Mouse (Mus musculus) embryonic fibroblast, embryonic 13.5 days (primary cell): Measurements from ENCODE around the gene Epha8. TPM values are rescaled to one million over a fixed set of nuclear protein-coding genes. Genes with fewer than 3 reads are reported as not detected.

Source experiments
- H3K27ac ChIP-seq: 2 replicates; pipeline ENCODE4 v1.5.1; 2012; ENCODE audit warnings: low read length, control low read depth, inconsistent platforms; ENCODE audit not compliant: insufficient read depth
- H3K4me1 ChIP-seq: 2 replicates; pipeline ENCODE4 v1.6.1; 2011; ENCODE audit warnings: low read length; ENCODE audit not compliant: control insufficient read depth, insufficient read depth
- H3K4me3 ChIP-seq: 2 replicates; pipeline ENCODE4 v1.5.1; 2011; ENCODE audit warnings: mild to moderate bottlenecking, control low read depth, low read length; ENCODE audit not compliant: insufficient read depth
- CTCF ChIP-seq: IDR thresholded peaks from 2 replicates; pipeline ENCODE4 v1.5.1; 2011; ENCODE audit warnings: mild to moderate bottlenecking, control low read depth, low read length, moderate library complexity, borderline replicate concordance; ENCODE audit not compliant: insufficient read depth
- POLR2A ChIP-seq: IDR thresholded peaks from 2 replicates; pipeline ENCODE4 v1.6.1; 2011; ENCODE audit warnings: low read depth, mild to moderate bottlenecking, control low read depth, low read length, moderate library complexity
- polyA plus RNA-seq: library from polyadenylated mRNA; stranded (reverse); fragments of >200 nt; gene quantifications from 2 replicates; pipeline ENCODE4 v1.2.4, GENCODE M21; 2011; ENCODE audit warnings: low read depth; ENCODE audit not compliant: missing spikeins, insufficient read length

Epha8 gene
- polyA plus RNA-seq, 1 experiment: not detected

DNA sequence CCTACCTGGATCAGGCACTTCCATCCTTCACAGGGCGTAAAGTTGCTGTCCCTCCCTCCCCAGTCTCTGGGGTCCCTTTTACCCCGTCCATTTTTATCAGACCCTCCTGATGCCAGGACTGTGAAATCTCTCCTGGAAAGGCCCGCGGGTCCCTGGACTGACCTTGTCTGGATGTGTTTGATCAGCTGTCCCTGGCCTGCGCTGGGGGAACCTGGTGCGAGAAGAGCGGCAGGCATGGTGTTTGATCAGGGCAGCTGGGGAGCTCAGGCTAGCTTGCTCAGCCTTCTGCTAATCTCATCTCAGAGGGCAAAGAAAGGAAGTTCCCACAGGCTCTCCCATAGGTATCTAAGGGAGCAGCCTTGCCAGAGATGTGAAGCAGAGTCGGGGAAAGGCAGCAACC is 20.6 kb upstream of the Epha8 start:
- H3K4me3 ChIP-seq: no peak overlapping the region
- H3K27ac ChIP-seq: no peak overlapping the region
- no peaks in the 10 kb centered on the region for H3K4me1 ChIP-seq
- TF ChIP-seq CTCF: no peak
- TF ChIP-seq POLR2A: no peak

DNA sequence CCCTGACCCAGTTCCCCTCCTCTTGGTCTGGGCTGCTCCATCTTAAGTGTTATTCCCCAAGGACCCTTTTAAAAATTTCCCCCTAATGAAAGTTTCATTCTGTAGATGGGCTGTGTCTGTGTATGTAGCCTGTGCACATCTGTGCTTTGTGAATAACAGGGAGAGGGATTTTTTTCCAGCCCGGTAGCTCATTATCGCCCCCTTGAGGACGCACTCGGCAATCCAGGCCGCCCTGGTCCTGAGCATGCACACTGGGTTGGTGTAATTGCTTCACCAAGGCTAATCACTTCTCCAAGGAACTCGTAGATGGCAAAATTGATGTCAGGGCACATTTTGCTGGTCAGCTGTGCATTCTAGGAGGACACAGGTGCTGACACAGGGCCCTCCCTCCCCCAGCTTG is 14.3 kb upstream of the Epha8 start:
- H3K4me1 ChIP-seq: no peaks in the 10 kb centered on the region
- TF ChIP-seq CTCF (peak; percentile 70), POLR2A (no peak)
- no peak overlapping the region for H3K27ac ChIP-seq
- no peak overlapping the region for H3K4me3 ChIP-seq

DNA sequence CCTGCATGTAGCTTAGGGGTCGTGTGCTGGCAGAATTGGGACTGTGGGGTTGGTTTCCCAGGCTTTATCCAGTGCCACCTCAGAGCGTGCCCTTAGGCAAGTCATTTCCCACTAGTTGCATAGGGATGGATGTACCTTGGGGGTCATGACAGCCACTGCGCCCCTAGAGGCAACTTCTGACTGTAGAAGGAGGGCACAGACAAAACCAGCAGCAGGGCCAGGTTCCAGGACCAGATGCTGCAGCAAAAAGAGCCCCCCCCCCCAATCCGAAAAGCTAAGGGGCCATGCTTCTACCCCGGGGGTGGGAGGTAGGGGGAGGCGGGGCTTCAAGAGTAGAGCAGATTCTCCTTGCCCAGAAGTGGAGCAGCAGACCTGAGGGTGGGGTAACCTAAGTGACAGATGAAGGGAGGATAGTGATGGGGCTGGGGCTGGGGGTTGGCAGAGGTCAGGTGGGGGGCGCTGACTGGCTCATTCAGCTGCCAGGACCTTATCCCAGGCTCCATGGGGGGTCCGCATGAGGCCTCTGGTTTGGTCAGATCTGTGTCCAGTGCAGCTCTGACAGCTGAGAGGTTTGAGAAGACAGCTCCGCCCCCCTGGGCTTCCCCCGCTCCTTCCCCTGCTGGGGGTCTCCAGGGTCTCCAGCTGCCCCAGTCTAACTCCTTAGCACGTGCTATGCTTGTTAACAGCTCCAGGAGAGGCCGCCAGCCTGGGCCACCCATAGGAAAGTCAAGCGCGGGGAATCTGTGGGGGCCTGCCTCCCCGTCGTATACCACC is 13.1 kb upstream of the Epha8 start:
- no peaks in the 10 kb centered on the region for H3K4me1 ChIP-seq
- peak; percentile 36; the same call in 1 of the 2 replicates for TF ChIP-seq CTCF
- TF ChIP-seq POLR2A: no peak
- H3K27ac ChIP-seq: no peak overlapping the region
- no peak overlapping the region for H3K4me3 ChIP-seq

DNA sequence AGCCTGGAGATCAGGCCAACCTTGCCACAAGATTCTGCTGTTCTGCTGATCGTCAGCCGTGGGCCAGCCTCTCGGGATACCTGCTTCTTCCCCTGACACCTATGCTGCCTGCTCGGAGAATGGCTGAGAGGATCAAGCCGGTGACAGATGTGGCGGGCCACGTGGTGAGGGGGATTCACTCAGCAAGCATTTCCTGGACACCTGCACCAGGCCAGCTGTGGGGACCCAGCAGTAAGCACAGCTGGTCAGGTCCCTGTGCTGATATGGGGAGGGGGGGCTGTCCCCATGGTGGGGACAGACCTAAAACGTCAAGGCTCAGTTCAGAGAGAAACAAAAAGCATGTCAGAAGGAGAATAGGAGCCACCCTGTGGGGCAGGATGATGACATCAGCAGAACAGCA is 12.5 kb upstream of the Epha8 start:
- TF ChIP-seq POLR2A (no peak), CTCF (no peak)
- Histone ChIP-seq H3K4me1 (no peaks in the 10 kb centered on the region), H3K27ac (no peak overlapping the region), H3K4me3 (no peak overlapping the region)

DNA sequence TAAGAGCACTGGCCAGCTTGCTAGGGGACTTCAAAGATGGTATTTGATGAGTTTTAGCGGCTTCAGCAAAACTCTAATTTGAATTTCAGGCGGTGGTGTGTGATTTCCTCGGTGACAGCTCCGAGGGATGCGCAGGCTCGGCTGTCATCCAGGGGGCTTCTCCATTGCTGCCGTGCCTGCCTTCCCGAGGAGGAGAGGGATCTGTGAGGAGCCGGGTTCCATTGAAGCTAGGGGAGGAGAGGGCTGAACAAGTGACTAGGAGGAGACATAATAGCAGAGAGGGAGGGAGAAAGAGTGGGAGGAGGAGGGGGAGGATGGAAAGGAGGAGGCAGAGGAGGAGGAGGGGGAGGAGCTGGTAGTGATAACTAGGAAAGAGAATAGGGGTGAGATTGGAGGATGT is 10.9 kb upstream of the Epha8 start:
- no peaks in the 10 kb centered on the region for H3K4me1 ChIP-seq
- H3K4me3 ChIP-seq: no peak overlapping the region
- H3K27ac ChIP-seq: no peak overlapping the region
- TF ChIP-seq CTCF (no peak), POLR2A (no peak)

DNA sequence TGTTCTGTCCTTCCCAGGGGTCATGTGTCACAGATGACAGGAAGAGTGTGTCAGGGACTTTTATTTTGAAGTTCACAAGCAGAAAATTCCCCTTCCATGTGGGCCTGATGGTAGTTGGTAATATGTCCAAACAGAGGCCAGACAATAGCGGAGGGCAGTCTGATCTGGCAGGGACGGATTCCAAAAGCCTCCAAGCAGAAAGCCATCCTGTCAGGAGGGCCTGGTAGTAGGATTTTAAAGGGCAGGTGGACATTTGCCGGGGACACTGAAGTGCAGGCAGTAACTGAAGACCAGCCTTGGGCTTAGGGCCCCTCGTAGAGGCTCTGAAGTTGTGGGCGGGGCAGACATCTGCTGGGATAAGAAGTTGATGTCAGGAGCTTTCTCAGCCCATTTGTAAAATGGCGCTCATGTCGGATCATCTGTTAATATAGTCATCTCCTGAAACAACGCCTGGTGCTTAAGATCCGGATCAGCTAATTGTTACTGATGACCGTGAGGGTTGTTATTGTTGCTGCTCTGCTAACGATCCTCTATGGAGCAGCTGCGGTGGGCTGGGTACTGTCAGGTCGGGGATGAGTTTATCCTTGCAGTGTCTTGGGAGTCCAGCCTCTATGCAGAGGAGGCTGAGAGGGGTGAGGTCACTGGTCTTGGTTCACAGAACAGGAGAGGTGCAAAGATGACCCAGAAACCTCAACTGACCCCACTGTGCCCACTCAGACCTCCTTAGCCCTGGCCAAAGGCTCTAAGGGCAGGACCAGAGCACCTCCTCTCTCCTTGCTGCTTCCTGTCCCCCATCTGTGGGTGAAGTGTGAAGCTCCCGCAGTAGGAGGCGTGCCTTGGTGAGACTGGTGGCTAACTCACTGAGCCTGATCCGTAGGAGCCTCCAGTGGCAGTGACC is 10.1 kb upstream of the Epha8 start:
- Histone ChIP-seq H3K4me3 (no peak overlapping the region), H3K4me1 (no peaks in the 10 kb centered on the region), H3K27ac (no peak overlapping the region)
- TF ChIP-seq CTCF (no peak), POLR2A (no peak)

DNA sequence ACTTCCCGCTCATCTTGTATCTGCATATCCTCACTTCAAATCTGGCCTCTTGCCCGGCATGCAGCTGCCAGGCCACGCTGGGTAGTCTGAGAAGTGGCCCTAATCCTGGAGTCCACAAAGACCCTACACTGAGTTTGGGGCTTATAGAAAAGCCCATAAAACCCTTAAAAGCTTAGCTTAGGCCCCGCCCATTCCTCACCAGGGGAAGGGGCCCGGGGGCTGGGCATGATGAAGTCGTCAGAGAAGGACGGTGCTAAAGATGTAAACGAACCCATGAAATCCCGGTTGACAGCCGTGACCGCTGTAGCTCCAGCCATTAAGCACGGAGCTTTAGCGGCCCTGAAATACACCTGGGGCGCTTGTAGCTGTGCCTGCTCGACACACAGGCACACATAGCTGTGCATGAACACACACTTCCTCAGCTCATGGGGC is 8.4 kb upstream of the Epha8 start:
- Histone ChIP-seq H3K4me3 (no peak overlapping the region), H3K4me1 (no peaks in the 10 kb centered on the region)

DNA sequence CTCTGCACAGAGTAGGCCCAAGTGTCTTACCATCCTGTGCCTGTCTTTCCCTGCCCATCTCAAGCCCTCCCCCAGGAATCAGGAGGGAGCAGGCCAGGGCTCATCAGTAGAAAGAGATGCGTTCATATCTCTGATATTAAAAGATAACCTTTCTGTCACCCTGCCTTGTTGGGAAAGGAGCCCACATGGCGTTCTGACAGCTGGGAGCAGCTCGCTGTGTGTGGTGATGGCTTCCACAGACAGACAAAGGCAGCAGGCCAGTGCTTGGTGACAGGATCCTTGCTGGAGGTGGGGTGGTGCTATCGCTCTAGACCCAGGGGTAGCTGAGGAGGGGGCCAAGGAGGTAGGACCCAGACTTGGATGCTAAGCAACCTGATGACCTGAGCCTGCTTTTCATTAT is 5.8 kb upstream of the Epha8 start:
- H3K4me3 ChIP-seq: no peak overlapping the region
- no peak overlapping the region for H3K27ac ChIP-seq
- TF ChIP-seq CTCF (no peak), POLR2A (no peak)
- no peaks in the 10 kb centered on the region for H3K4me1 ChIP-seq

More for the DNA sequence above, 8.4 kb upstream of the Epha8 start:
- no peak overlapping the region for H3K27ac ChIP-seq
- TF ChIP-seq CTCF (no peak), POLR2A (no peak)

DNA sequence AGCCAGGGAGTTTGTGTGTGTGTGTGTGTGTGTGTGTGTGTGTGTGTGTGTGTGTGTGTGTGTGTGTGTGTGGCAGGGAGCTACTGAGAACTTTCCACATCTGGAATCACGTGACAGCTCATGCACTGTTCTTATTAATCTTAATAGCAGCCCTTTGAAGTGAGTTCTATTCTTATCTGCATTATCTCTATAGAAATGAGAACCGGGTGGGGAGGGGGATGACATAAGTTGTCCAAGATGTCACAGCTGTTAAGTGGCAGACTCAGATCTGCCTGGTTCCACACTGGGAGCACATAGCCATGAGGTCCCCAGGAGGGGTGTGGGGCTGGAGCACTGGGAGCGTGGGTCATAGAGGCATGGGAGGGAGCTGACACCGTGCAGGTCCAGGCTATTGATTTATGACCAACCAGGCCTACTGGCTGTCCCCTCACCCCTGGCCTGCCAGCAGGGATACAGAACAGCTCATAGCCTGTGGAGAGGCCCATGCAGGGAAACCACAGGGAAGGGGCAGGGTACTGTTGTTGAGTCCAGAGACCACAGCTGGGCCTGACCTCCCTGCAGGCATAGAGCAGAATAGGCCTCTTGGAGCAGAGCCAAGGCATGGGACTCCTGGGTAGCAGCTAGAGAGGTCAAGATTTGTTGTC is 5.1 kb upstream of the Epha8 start:
- Histone ChIP-seq H3K27ac (no peak overlapping the region), H3K4me1 (no peaks in the 10 kb centered on the region), H3K4me3 (no peak overlapping the region)
- TF ChIP-seq POLR2A: no peak
- TF ChIP-seq CTCF: no peak
